Mouse (Mus musculus) common myeloid progenitor, adult 5-6 weeks (primary cell): ENCODE results near the gene Capza2. TPM values are rescaled to one million over a fixed set of nuclear protein-coding genes. Genes with fewer than 3 reads are reported as not detected.
A peak's percentile ranks its signal among the peaks of the same experiment; 100 is the strongest.

Experiments used
- ATAC-seq: replicated peaks from 2 replicates; pipeline ENCODE4 v1.8.0; 2016; ENCODE audit warnings: low read depth, mild to moderate bottlenecking, moderate TSS enrichment, inconsistent platforms; ENCODE audit not compliant: poor library complexity, severe bottlenecking
- total RNA-seq: library from RNA; stranded (forward); fragments of 200-1000, 187-1606 nt; gene quantifications from 2 replicates; pipeline ENCODE4 v1.2.3, GENCODE M21; 2017

Gene Capza2
- 282 and 287 TPM in 2 replicates for total RNA-seq

GRCm38 (mm10) chr6:17635615-17636284 is at the start of gene Capza2:
Gene Capza2, plus strand, starts transcription at chr6:17636234.
- peak; percentile 57 for ATAC-seq

GRCm38 (mm10) chr6:17589049-17589952 is 46.7 kb upstream of the Capza2 start:
- peak; percentile 97 for ATAC-seq

GRCm38 (mm10) chr6:17589953-17590627 is 45.9 kb upstream of the Capza2 start:
- no peak for ATAC-seq

GRCm38 (mm10) chr6:17593971-17594370 is 42.1 kb upstream of the Capza2 start:
- no peak for ATAC-seq

GRCm38 (mm10) chr6:17595712-17596462 is 40.1 kb upstream of the Capza2 start:
- ATAC-seq: peak; percentile 64

GRCm38 (mm10) chr6:17599373-17599772 is 36.7 kb upstream of the Capza2 start:
- ATAC-seq: 0 out of 2 replicates have a peak, but pooled peaks have one; percentile 45

- ATAC-seq: no peak
These were observed 34.5 kb upstream of the Capza2 start for GRCm38 (mm10) chr6:17601526-17601925.

- ATAC-seq: peak; percentile 45
These were observed 29.1 kb upstream of the Capza2 start for GRCm38 (mm10) chr6:17606915-17607314.

- ATAC-seq: peak; percentile 86
These were observed 24.6 kb upstream of the Capza2 start for GRCm38 (mm10) chr6:17611352-17612010.

- no peak for ATAC-seq
These were observed 23.4 kb upstream of the Capza2 start for GRCm38 (mm10) chr6:17612652-17613051.

GRCm38 (mm10) chr6:17620823-17621222 is 15.2 kb upstream of the Capza2 start:
- no peak for ATAC-seq

- no peak for ATAC-seq
These were observed 14.6 kb upstream of the Capza2 start for GRCm38 (mm10) chr6:17621436-17621835.

GRCm38 (mm10) chr6:17628701-17629455 is 7.2 kb upstream of the Capza2 start:
- peak; percentile 82 for ATAC-seq

- no peak; the same call in 1 of the 2 replicates for ATAC-seq
These were observed 6.3 kb upstream of the Capza2 start for GRCm38 (mm10) chr6:17629756-17630155.

- no peak for ATAC-seq
These were observed 4.4 kb upstream of the Capza2 start for GRCm38 (mm10) chr6:17631611-17632010.

- no peak for ATAC-seq
These were observed 2.2 kb upstream of the Capza2 start for GRCm38 (mm10) chr6:17633819-17634218.

GRCm38 (mm10) chr6:17634992-17635391 is 1.0 kb upstream of the Capza2 start:
- ATAC-seq: no peak

GRCm38 (mm10) chr6:17636764-17637170 is 733 bp downstream of the Capza2 start:
- ATAC-seq: peak; percentile 67
